Mouse (Mus musculus): ENCODE results near the gene Jag2.

The Jag2 gene

DNA sequence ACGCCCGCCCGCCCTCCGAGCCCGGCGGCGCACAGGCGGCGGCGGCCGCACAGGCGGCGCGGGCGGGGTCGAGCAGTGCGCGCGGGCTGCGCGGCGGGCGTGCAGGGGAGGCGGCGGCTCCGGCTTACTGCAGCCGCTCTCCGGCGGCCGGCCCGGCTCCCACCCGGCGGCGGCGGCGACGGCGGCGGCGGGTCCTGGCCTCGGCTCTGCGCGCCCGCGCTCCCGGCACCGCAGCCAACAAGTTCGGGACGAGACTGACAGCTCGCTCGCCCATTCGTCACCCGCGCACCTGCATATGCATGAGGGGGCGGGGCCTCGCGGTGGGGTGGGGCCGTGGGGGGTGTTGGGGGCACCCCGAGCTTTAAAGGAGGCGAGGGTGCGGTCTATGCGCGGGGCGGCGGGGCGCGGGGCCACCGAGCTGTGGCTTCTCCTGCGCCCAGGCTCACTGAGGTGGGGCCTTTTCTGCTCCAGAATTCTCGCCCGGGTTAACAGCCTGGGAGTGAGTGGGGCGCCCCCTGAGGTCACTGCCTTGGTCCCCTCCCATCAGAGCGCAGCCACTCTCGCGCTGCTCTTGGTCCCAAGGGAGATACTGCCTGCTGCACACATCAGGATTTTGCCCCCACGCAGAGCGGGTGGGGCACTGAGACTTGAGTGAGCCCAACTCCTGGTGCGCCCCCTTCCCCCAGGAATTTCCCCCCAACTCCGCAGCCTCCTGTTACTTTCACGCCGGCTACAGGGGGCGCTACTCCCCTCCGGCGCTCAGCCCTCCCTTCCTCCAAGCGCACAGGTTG is at the start of gene Jag2:
Jag2 (minus strand) TSS at position 215 of the 791 bp plus-strand sequence.
- DNase-seq (ENCODE audit: low spot score), result peak; percentile 58

GRCm38 (mm10) chr12:112977156-112977555 is 47.6 kb upstream of the Jag2 start:
- no peak for DNase-seq (ENCODE audit: low spot score)

GRCm38 (mm10) chr12:112976371-112977073 is 46.9 kb upstream of the Jag2 start, which contains the start of gene Btbd6:
Btbd6 (plus strand) TSS chr12:112976482.
- DNase-seq (ENCODE audit: low spot score), result peak; percentile 88

DNA sequence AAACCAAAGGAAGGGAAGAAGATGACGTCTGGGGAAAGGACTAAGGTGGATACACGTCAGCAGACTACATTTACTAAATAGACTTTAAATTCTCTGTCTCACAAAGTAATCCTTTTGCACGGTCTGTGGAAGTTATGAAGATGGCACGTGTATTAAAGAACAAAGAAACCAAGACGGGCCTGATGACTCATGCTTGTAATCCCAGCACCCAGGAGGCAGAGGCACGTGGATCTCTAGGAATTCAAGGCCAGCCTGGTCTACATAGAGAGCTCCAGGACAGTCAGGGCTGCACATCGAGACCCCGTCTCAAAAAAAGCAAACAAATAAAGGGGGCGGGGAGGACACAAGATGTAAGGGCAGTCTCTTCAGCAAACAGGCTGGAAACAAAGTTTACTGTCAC is 45.2 kb upstream of the Jag2 start:
- DNase-seq (ENCODE audit: low spot score), result no peak

DNA sequence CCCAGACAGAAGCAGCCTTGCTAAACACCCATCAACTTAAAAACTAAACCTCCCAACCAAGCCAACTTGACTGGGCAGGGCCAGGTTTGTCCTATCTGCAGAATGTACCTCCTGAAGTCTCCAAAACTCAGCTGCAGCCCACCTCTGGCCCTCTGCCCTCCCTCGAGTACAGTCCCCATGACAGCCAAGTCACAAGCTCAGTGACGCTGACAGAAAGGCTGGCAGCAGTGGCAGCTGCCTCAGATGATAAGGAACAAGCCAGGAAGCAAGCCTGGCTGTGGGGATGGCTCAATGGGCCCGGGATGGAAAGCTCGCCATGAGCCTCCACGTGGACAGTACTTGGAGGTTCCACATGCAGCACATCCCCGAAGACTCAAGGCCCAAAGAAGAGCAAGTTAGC is 40.0 kb upstream of the Jag2 start:
- no peak for DNase-seq (ENCODE audit: low spot score)

GRCm38 (mm10) chr12:112968943-112969342 is 39.4 kb upstream of the Jag2 start:
- DNase-seq (ENCODE audit: low spot score), result no peak

- no peak for DNase-seq (ENCODE audit: low spot score)
These were observed 36.2 kb upstream of the Jag2 start for GRCm38 (mm10) chr12:112965783-112966182.

DNA sequence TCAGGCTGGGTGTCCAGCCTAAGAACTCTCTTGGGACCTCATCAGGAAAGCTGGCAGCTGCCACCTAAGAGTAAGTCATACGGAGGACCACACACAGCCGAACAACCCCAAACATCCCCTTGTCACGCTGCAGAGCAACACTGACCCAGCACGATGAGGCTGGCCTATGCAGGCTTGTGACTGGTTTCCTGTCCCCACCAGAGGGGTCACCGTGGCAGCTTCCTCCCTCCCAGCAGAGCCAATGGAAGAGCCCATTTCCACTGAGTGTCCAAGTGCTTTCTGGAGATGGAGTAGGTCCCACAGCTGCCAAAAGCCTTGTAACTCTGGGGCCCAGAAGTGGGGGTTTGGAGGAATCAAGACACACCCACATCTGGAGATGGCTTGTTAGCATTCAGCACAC is 32.3 kb upstream of the Jag2 start:
- DNase-seq (ENCODE audit: low spot score), result no peak

DNA sequence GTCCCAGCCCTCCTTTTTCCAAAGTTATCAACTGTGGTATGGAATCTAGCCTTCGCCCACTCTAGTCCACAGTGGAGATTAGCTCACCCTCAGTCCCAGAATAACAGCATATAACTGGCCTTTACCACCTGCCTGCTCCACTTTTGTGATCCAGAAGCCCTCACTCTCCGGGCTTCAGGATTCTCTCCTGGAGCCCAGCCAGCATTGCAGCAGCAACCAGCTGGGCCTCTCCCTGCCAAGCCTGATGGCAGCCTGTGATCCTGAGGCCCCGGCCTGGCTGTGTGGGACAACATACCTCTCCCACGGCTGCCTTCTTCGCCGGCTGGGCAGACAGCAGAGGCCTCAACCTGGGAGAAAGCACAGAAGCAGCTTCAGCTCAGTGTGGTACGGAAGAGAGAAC is 31.9 kb upstream of the Jag2 start:
- DNase-seq (ENCODE audit: low spot score), result no peak

DNA sequence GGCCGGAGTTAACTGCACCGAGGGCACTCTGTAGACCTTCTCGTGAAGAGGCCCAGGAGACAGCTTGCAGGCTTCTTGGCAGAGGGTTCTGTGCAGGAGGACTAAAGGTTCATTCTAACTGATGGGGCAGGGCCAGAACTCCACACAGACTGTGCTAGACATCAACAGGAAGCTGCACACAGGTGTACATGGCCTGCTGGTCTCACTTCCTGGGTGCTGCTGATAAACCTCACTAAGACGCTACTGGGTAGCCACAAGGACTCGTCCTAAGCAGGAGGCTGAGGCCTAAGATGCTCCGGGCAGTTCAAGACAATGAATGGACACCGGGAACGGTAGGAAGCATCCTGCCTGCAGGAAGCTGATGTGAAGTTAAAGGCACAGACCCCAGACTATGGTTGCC is 29.8 kb upstream of the Jag2 start:
- DNase-seq (ENCODE audit: low spot score), result no peak

GRCm38 (mm10) chr12:112958303-112958702 is 28.7 kb upstream of the Jag2 start:
- DNase-seq (ENCODE audit: low spot score), result peak; percentile 56

DNA sequence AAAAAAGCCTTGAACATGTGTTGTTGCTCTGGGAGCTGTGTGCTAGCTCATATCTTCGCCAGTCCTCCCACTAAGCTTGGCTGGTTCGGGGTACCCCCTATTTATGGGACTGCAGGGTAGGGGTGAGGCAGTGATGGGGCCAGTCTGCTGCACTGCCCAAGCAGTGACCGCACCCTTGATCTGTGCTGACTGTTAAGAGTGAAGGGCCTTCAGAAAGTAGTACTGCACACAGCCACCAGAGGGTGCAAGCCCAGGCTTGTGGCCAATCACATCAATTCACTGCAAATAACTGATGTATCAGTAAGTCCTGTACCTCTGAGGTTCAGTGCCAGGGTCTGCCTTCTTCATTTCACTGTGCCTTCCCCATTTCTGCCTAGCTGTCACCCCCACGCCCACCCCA is 26.2 kb upstream of the Jag2 start:
- DNase-seq (ENCODE audit: low spot score), result peak; percentile 65

DNA sequence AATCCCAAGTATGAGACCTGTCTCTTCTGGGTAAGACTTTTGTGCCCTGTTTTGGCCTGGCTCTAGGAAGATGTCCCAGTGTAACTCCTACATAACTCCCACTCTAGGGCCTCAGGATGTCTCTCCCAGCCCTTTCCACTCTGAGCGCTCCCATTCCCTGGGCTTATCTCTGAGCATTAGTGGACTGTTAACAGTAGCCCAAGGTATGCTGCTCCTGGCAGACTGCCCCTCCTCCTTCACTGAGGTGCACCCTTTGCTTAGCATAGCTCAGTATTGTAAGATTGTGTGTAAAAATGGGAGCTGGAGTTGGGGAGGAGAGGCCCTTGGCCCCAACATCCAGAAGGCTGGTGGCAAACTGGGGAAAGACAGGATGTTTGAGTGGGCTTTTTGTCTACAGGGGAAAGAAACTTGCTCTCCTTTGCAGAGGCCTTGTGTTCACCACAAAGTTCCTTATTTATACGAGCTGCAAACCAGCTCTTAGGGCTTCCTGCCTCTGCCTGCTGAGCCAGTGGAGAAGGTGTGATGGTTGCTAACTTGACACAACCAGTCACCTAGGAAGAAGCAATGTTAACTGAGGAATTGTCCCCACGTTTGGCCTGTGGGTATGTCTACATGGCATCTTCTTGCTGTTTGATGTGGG is 23.5 kb upstream of the Jag2 start:
- DNase-seq (ENCODE audit: low spot score), result no peak

DNA sequence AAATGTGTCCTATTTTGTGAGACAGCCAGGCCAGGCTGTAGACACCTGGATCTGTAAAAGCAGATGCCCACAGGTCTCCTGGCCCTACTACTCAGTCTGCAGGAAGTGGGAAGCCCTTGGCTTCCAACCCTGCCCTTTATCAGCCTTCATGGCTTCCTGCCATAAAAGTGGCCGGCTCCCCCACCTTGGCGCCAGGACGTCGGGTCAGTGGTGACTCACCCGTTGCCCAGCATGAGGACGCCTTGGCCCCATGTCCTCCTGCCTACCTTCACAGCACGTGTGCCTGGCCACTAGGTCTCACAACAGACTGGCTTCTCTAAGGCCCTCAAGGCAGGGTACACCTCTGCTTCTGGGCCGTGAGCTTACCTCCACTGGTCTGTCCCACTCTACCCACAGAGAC is 22.9 kb upstream of the Jag2 start:
- peak; percentile 70 for DNase-seq (ENCODE audit: low spot score)

GRCm38 (mm10) chr12:112951150-112951842 is 21.7 kb upstream of the Jag2 start:
- no peak for DNase-seq (ENCODE audit: low spot score)

DNA sequence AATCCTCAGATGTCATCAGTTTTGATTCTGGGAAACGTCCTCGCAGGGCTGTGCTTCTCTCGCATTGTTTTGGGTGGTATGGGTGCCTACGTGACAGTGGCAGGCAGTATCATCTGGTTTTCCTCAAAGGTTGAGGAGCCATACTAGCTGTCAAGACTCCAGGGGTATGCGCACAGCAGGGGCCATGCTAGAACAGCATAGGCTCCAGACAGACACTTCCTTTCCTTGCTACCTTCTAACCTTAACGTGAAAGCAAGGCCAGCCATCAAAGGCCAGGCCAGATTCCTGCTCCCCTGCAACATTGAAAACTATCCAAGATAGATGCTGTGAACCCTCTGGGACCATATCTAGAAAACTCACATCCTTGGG is 21.2 kb upstream of the Jag2 start:
- DNase-seq (ENCODE audit: low spot score), result no peak

GRCm38 (mm10) chr12:112950040-112950760 is 20.6 kb upstream of the Jag2 start:
- peak; percentile 88 for DNase-seq (ENCODE audit: low spot score)

DNA sequence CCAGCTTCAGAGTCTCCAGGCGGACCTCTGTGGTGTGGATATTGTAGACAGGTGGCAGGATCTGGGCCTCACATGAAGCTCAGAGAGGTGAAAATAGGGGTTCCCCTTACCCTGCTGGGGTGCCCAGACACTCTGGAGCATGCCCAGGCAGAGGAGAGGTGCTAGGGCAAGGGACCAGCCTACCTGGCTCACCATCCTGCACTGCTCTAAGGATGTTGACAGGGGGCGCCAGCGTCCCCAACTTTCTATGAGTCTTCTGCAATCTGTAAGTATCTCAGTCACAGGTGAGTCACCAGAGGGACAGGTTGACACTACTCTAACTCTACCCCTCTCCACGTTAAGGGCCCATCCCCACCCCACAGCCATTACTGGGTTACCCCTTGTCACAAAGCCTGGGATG is 17.7 kb upstream of the Jag2 start:
- no peak for DNase-seq (ENCODE audit: low spot score)

DNA sequence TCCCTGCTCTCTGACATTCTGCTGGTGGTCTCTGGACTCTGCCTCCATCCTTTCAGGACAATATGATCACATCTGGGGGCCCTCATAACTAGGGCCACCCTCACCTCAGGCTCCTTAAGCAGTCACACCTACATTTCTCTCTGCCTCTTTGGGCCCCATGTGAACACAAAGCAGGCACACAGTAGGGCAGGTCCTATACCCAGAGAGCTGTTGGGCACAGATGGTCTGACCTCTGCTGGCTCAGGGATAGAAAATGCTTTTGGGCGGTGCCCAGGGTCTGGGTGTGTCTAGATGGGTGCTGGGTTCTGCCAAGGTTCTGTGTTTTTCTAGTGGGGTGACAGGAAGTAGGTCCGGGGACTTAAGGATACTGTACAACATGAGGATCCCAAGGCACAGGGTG is 14.1 kb upstream of the Jag2 start:
- no peak for DNase-seq (ENCODE audit: low spot score)

DNA sequence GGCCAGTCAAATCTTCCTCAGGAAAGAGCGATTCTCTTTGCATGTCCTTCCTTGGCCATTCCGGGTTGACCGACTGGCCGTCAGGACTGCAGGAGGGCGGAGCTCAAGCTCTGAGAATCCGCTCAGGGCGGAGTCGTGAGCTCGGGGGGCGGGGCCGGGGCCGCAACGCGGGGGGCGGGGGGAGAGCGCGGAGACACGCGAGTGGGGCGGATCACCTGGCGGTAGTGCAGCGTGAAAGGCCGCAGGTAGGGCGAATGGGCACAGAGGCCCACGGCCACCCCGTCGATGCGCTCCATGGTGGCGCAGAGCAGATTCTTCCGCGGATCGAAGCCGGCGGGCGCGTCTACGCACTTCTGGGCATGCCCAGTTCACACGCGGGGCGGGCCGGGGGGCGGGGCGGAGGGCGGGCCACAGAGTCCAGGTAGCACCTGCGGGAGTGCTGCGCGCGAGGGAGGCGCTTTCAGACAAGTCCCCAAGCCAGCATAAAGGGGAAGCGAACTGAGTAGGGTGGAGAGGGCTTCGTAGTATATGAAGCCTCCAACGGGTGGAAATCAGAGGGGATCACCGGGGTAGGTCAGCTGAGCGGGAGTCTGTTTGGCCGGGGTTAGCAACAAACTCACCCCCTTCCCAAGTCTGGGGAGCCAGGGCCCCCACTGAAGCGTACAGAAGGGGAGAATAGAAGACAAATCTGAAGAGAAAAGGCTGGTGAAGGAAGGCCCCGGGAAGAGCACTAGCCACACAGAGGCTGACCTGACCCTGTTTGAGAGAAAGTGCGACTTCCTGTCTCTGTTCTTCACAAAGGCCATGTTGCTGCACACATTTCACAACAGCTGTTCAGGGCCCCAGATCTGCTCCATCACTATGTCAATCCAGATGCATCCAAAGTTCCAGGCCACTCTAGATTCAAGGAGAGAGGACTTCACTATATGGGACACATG is 12.5 kb upstream of the Jag2 start, which contains the start of gene Nudt14:
Nudt14 (minus strand) TSS at position 349 of the 938 bp plus-strand sequence.
- DNase-seq (ENCODE audit: low spot score), result peak; percentile 80
